Mouse (Mus musculus): ENCODE results near the gene Selenoh. TPM values are rescaled to one million over a fixed set of nuclear protein-coding genes. Genes with fewer than 3 reads are reported as not detected.

Selenoh gene
- polyA plus RNA-seq, 1 experiment from 2014 or later = 90.7 TPM

DNA sequence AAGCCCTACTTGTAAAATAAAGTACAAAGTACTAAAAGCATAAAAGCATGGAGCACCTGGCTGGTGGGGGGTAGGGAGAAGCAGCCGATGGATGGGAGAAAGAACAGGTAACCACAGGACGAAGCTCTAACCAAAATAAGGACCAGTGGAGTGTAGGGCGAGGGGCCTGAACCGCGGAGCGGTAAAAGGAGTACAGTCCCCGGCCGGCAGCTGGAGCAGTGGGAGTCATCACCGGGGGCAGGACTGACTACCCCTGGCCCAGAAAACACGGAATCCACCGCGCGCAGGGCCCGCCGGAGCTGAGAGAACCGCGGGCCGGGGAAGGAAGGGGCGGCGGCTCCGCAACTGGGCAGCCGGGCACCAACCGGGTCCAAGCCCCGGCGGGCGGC is 43.8 kb upstream of the Selenoh start:
- H3K4me2 ChIP-seq (replicated peaks; ENCODE audit: low read depth) = peak overlapping the region; percentile 85
- H3K36me3 ChIP-seq (ENCODE audit: control insufficient read depth, insufficient read depth) = peaks cover 14% of the 10 kb centered on the region
- H3K4me1 ChIP-seq (replicated peaks; ENCODE audit: control insufficient read depth, insufficient read depth, low read length) = 0 out of 2 replicates have a peak, but pooled peaks cover 2% of the 10 kb centered on the region
- peak overlapping the region; percentile 93 for H3K9ac ChIP-seq (ENCODE audit: low read depth, low read length)
- H3K4me3 ChIP-seq (ENCODE audit: low read depth, low read length) = peak overlapping the region; percentile 99
- no peak for ATAC-seq
- H3K9me3 ChIP-seq (ENCODE audit: control insufficient read depth) = no peaks in the 10 kb centered on the region
- TF ChIP-seq CTCF (IDR thresholded peaks at IDR 0.05; ENCODE audit: low read depth) = no peak
- H3K27ac ChIP-seq (ENCODE audit: low read depth, low read length) = peak overlapping the region; percentile 96
- no peaks in the 10 kb centered on the region for H3K27me3 ChIP-seq (replicated peaks; ENCODE audit: control insufficient read depth, insufficient read depth, low read length)
- WGBS = 1% methylated on average over 19 of the region's 26 CpGs

DNA sequence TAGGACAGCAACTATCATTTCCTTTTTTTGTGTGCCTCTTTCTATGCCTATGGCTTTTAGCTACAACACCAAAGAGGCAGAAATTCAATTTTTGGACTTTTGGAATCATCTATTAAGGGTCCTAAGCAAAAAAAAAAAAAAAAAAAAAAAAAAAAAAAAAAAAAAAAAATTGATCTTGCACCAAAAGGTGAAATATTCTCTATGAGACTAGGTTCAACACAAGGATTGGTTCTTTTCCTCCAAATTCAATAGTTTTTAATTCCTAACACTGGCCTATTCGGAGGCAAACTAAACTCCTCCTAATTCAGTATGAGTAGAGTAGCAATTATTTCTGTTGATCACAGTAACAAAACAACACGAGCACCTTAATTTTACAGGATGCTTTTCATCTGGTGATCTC is 41.3 kb upstream of the Selenoh start:
- no peak overlapping the region for H3K4me2 ChIP-seq (replicated peaks; ENCODE audit: low read depth)
- no peak overlapping the region for H3K9ac ChIP-seq (ENCODE audit: low read depth, low read length)
- H3K4me3 ChIP-seq (ENCODE audit: low read depth, low read length) = no peak overlapping the region
- H3K27me3 ChIP-seq (replicated peaks; ENCODE audit: control insufficient read depth, insufficient read depth, low read length) = no peaks in the 10 kb centered on the region
- H3K9me3 ChIP-seq (ENCODE audit: control insufficient read depth) = no peaks in the 10 kb centered on the region
- ATAC-seq = no peak
- no peak for TF ChIP-seq CTCF (IDR thresholded peaks at IDR 0.05; ENCODE audit: low read depth)
- WGBS = 88% methylated on average over 2 of the region's 2 CpGs
- 0 out of 2 replicates have a peak, but pooled peaks cover 2% of the 10 kb centered on the region for H3K4me1 ChIP-seq (replicated peaks; ENCODE audit: control insufficient read depth, insufficient read depth, low read length)
- peaks cover 16% of the 10 kb centered on the region for H3K36me3 ChIP-seq (ENCODE audit: control insufficient read depth, insufficient read depth)
- no peak overlapping the region for H3K27ac ChIP-seq (ENCODE audit: low read depth, low read length)

DNA sequence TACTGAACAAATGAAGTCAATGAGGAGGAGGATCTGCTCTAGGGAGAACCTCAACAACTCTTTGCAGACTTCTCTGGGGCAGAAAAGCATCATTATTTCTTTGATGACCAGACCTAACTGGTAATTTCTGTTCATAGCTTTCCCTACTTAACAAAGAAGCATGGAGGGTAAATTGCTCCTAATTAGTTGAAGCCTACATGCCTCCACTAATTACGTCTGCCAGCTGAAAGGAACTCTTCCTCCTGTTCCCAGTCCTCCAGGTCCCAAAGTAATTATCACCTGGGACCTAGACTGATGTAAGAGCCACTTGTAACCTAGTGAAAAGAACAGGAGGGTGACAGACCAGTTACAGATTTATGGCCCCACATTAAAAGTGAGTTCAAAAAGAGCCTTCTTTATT is 37.0 kb upstream of the Selenoh start:
- no peaks in the 10 kb centered on the region for H3K27me3 ChIP-seq (replicated peaks; ENCODE audit: control insufficient read depth, insufficient read depth, low read length)
- no peak overlapping the region for H3K9ac ChIP-seq (ENCODE audit: low read depth, low read length)
- ATAC-seq = no peak
- H3K9me3 ChIP-seq (ENCODE audit: control insufficient read depth) = no peaks in the 10 kb centered on the region
- H3K27ac ChIP-seq (ENCODE audit: low read depth, low read length) = no peak overlapping the region
- TF ChIP-seq CTCF (IDR thresholded peaks at IDR 0.05; ENCODE audit: low read depth) = no peak
- H3K4me1 ChIP-seq (replicated peaks; ENCODE audit: control insufficient read depth, insufficient read depth, low read length) = peaks cover 6% of the 10 kb centered on the region; the same call in 1 of the 2 replicates
- 63% methylated on average over 1 of the region's 1 CpGs for WGBS
- H3K4me2 ChIP-seq (replicated peaks; ENCODE audit: low read depth) = no peak overlapping the region
- H3K36me3 ChIP-seq (ENCODE audit: control insufficient read depth, insufficient read depth) = peaks cover 33% of the 10 kb centered on the region
- H3K4me3 ChIP-seq (ENCODE audit: low read depth, low read length) = no peak overlapping the region

DNA sequence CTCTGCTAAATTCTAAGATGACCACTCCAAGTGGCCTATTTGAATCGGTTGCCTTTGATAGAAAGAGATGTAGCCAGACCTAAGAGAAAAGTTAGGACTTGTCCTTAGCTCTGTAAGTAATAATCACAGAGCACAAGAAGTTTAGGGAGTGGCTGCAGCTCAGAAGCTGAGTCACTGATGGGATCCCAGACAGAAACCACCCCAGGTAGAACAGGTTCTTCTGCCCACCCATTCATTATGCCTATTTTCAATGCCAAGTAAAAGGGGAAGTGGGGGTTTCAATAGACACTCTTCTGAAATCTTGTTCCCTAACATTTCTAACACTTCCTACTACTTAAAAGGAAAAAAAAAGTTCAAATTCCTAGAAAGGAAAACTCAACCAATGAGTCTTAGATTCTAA is 34.7 kb upstream of the Selenoh start:
- H3K36me3 ChIP-seq (ENCODE audit: control insufficient read depth, insufficient read depth) = peaks cover 30% of the 10 kb centered on the region
- H3K9ac ChIP-seq (ENCODE audit: low read depth, low read length) = no peak overlapping the region
- no peaks in the 10 kb centered on the region for H3K27me3 ChIP-seq (replicated peaks; ENCODE audit: control insufficient read depth, insufficient read depth, low read length)
- no peak overlapping the region for H3K4me3 ChIP-seq (ENCODE audit: low read depth, low read length)
- ATAC-seq = no peak
- peaks cover 6% of the 10 kb centered on the region; the same call in 1 of the 2 replicates for H3K4me1 ChIP-seq (replicated peaks; ENCODE audit: control insufficient read depth, insufficient read depth, low read length)
- H3K9me3 ChIP-seq (ENCODE audit: control insufficient read depth) = no peaks in the 10 kb centered on the region
- no peak for TF ChIP-seq CTCF (IDR thresholded peaks at IDR 0.05; ENCODE audit: low read depth)
- no peak overlapping the region for H3K4me2 ChIP-seq (replicated peaks; ENCODE audit: low read depth)
- WGBS = 85% methylated on average over 1 of the region's 1 CpGs
- no peak overlapping the region for H3K27ac ChIP-seq (ENCODE audit: low read depth, low read length)

DNA sequence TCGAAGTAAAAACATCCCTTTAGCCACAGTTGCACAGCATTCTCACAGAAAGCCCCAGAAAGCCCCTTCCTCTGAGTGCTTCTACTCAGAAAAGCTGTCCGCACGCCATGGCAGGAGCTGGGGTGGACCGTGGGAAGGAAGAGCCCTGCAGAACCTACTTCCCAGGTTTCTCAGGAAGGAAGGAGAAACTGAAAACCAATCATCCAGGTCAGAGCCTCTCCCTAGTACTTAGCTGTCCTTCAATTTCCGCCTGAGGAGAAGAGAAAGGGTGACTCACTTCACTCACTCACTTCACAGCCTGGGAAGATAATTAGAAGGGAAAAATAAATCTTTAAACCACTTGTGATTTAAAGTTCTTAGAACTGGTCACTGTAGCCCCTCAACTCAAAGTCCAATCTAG is 33.8 kb upstream of the Selenoh start:
- no peak for TF ChIP-seq CTCF (IDR thresholded peaks at IDR 0.05; ENCODE audit: low read depth)
- Histone ChIP-seq H3K4me1 (replicated peaks; ENCODE audit: control insufficient read depth, insufficient read depth, low read length) (peaks cover 6% of the 10 kb centered on the region; the same call in 1 of the 2 replicates), H3K4me2 (replicated peaks; ENCODE audit: low read depth) (no peak overlapping the region), H3K27ac (ENCODE audit: low read depth, low read length) (0 out of 2 replicates have a peak overlapping the region, but pooled peaks have one; percentile 28), H3K27me3 (replicated peaks; ENCODE audit: control insufficient read depth, insufficient read depth, low read length) (no peaks in the 10 kb centered on the region), H3K4me3 (ENCODE audit: low read depth, low read length) (no peak overlapping the region), H3K9me3 (ENCODE audit: control insufficient read depth) (no peaks in the 10 kb centered on the region), H3K36me3 (ENCODE audit: control insufficient read depth, insufficient read depth) (peaks cover 24% of the 10 kb centered on the region), H3K9ac (ENCODE audit: low read depth, low read length) (no peak overlapping the region)
- ATAC-seq = 0 out of 2 replicates have a peak, but pooled peaks have one; percentile 36
- 71% methylated on average over 5 of the region's 5 CpGs for WGBS

DNA sequence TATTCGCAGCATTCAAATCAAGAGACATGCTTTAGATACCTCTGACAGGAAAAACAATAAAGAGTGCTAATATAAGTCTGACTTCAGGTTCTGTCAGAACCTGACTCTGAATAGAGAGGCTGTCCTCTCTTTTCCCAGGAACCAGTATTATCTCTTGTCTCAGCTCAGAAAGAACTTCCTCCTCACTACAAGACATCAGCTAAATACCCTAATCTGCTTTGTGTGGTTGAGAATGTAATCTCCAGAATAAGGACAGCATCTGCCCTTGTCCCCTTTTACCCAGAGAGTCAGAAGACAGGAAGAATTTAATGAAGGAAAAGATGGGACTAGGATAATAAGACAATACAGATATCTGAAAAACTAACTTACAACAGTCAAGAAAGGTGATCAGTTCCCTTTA is 32.9 kb upstream of the Selenoh start:
- Histone ChIP-seq H3K4me2 (replicated peaks; ENCODE audit: low read depth) (no peak overlapping the region), H3K36me3 (ENCODE audit: control insufficient read depth, insufficient read depth) (peaks cover 24% of the 10 kb centered on the region), H3K9me3 (ENCODE audit: control insufficient read depth) (no peaks in the 10 kb centered on the region), H3K9ac (ENCODE audit: low read depth, low read length) (no peak overlapping the region), H3K27me3 (replicated peaks; ENCODE audit: control insufficient read depth, insufficient read depth, low read length) (no peaks in the 10 kb centered on the region), H3K4me3 (ENCODE audit: low read depth, low read length) (no peak overlapping the region), H3K4me1 (replicated peaks; ENCODE audit: control insufficient read depth, insufficient read depth, low read length) (peaks cover 6% of the 10 kb centered on the region; the same call in 1 of the 2 replicates), H3K27ac (ENCODE audit: low read depth, low read length) (no peak overlapping the region)
- no peak for TF ChIP-seq CTCF (IDR thresholded peaks at IDR 0.05; ENCODE audit: low read depth)
- no peak for ATAC-seq
- WGBS = 100% methylated on average over 1 of the region's 1 CpGs
